Mouse (Mus musculus): ENCODE measurements at regions not wholly inside any gene's neighbourhood (a gene's known extent, or its start where the extent isn't known, plus 50 kb on each side); places are given as distances from the start of the nearest gene placed in this dataset.

DNA sequence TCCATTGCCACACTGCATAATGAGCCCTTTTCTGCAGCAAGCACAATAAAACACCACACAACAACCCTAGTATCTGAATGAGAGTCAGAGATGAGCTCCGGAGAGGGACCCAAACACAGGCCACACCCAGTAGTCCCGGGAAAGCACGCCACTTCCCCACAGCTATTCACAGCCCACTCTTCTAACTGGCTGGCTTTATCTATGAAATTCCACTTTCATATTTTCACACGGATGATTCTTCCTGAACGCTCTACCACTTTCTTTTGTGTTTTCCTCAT is 68.4 kb downstream of the Hlx start:
- TF ChIP-seq CTCF (IDR thresholded peaks at IDR 0.05; ENCODE audit: borderline replicate concordance, insufficient read depth, low read length) (no peak), POLR2A (IDR thresholded peaks at IDR 0.05; ENCODE audit: low read depth, low read length) (no peak)
